Mouse (Mus musculus) limb, embryonic 13.5 days (tissue): Measurements from ENCODE around the gene Aldh3a1. TPM values are rescaled to one million over a fixed set of nuclear protein-coding genes. Genes with fewer than 3 reads are reported as not detected.
A peak's percentile ranks its signal among the peaks of the same experiment; 100 is the strongest.
"Not testable (repeated sequence)": the region's sequence is repeated elsewhere in the genome, so short reads cannot be mapped to it uniquely, and the experiment has no call there.

ENCODE experiments used
- ATAC-seq: fragments of 200-750 bp; cut with Nextera tagmentation; 2 replicates; pipeline ENCODE4 v1.8.0; 2017; ENCODE audit warnings: low read depth, moderate number of reproducible peaks, moderate TSS enrichment; ENCODE audit not compliant: low FRiP score
- H3K27ac ChIP-seq: fragments of 300-500 bp; sonication (generic); 2 replicates; pipeline ENCODE4 v1.5.1; 2015; ENCODE audit warnings: inconsistent platforms, mild to moderate bottlenecking, moderate library complexity
- H3K27me3 ChIP-seq: fragments of 300-500 bp; sonication (generic); 2 replicates; pipeline ENCODE4 v1.6.1; 2015; ENCODE audit warnings: mild to moderate bottlenecking, inconsistent platforms
- H3K36me3 ChIP-seq: fragments of 300-500 bp; sonication (generic); 2 replicates; pipeline ENCODE4 v1.6.1; 2015; ENCODE audit warnings: inconsistent platforms, mild to moderate bottlenecking, moderate library complexity
- H3K4me1 ChIP-seq: fragments of 300-500 bp; sonication (generic); 2 replicates; pipeline ENCODE4 v1.6.1; 2015; ENCODE audit warnings: inconsistent platforms
- H3K4me2 ChIP-seq: fragments of 300-500 bp; sonication (generic); replicated peaks from 2 replicates; pipeline ENCODE4 v1.6.1; 2015; ENCODE audit warnings: inconsistent platforms, mild to moderate bottlenecking, moderate library complexity
- H3K4me3 ChIP-seq: fragments of 300-500 bp; sonication (generic); 2 replicates; pipeline ENCODE4 v1.5.1; 2015; ENCODE audit warnings: moderate library complexity, mild to moderate bottlenecking, inconsistent platforms
- H3K9ac ChIP-seq: fragments of 300-500 bp; sonication (generic); 2 replicates; pipeline ENCODE4 v1.6.1; 2015; ENCODE audit warnings: mild to moderate bottlenecking, inconsistent platforms
- H3K9me3 ChIP-seq: fragments of 300-500 bp; sonication (generic); 2 replicates; pipeline ENCODE4 v1.6.1; 2016; ENCODE audit warnings: inconsistent platforms
- WGBS: fragments of 180-500 bp; shearing (Covaris S2); methylation state at CpG from one replicate; pipeline ENCODE4 v1.1.7; 2015; 5-methylcytosine and 5-hydroxymethylcytosine counted together
- polyA plus RNA-seq: library from polyadenylated mRNA; unstranded; fragments of >200 nt; fragmentation: Nextera tagmentation; extraction: Ambion mirVana; gene quantifications from 2 replicates; pipeline ENCODE4 v1.2.1, GENCODE M21; 2015

Aldh3a1 gene
- polyA plus RNA-seq, 1 experiment from 2014 or later, result 0.36 TPM

DNA sequence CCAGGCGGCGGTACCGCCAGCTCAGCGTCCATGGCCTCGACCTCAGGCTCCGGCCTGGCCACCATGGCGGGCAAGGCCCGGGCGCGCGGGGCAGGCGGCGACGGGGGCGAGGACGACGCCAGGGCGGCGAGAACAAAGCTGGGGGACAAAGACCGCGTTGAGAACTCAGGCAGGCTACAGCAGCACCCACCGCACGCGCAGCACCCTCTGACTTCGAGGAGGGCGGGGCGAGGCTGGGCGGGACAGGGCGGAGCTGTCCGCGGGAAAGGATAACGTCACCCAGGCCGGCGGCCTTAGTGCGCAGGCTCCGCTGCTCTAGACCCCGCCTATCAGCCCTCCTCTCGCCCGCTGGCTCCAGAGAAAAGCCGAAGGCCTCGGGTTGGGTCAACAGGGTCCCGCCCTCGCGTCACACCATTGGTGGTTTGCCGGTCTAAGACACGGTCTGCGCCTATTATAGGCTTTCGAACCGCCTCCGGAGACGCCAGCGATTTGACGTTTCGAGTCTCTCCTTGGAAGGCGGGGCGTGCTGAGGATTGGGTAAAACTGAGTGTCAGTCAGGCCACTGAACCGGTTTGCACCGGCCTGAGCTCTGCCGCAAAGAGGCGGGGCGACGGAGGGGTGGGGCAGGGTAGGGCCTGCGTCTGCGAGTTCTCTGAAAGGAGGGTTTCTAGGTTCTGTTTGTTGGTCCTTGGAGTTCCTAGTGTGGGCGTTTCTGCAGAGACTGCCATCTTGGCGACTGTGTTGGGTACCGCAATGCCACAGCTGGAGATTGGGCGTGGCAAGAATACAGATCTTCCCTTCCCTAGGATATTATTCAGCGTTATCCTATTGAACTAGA, 32.3 kb upstream of the Aldh3a1 start, which contains the start of gene Usp22:
Gene Usp22 (minus strand): TSS at position 235 of the 838 bp plus-strand sequence.
- Histone ChIP-seq H3K4me1 (peaks cover 41% of the 10 kb centered on the region), H3K4me3 (peak within 1 kb of the TSS; percentile 99), H3K9ac (peak within 1 kb of the TSS; percentile 96), H3K36me3 (peaks cover 5% of the 10 kb centered on the region; the same call in 1 of the 2 replicates), H3K4me2 (peak within 1 kb of the TSS; percentile 71), H3K27me3 (no peaks in the 10 kb centered on the region), H3K9me3 (no peaks in the 10 kb centered on the region), H3K27ac (peak within 1 kb of the TSS; percentile 95)
- WGBS, result under 1% methylated on average over 69 of the region's 69 CpGs
- ATAC-seq, result peak; percentile 98

DNA sequence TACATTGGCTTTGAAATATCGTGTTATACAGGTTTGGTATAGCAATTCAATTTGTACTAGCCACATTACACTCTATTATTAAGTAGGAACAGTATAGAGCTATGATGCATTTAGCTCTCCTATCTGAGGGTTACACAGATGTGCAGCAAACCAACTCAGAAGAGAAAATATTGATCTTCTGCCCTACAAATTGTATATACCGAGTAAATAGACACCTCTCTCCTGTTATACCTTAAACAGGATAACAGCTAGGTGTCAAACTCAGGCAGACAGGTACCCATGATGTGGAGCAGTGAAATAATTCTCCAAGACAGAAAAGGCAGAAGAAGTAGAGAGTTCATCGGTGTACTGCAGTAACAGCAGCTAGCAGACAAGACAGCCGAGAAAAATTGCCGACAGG, 31.6 kb upstream of the Aldh3a1 start:
- Histone ChIP-seq H3K4me1 (peaks cover 41% of the 10 kb centered on the region), H3K27ac (no peak overlapping the region), H3K4me2 (peak overlapping the region; percentile 55), H3K9me3 (no peaks in the 10 kb centered on the region), H3K4me3 (no peak overlapping the region), H3K36me3 (peaks cover 5% of the 10 kb centered on the region; the same call in 1 of the 2 replicates), H3K9ac (no peak overlapping the region), H3K27me3 (no peaks in the 10 kb centered on the region)
- WGBS, result 76% methylated on average over 5 of the region's 5 CpGs
- ATAC-seq, result no peak

DNA sequence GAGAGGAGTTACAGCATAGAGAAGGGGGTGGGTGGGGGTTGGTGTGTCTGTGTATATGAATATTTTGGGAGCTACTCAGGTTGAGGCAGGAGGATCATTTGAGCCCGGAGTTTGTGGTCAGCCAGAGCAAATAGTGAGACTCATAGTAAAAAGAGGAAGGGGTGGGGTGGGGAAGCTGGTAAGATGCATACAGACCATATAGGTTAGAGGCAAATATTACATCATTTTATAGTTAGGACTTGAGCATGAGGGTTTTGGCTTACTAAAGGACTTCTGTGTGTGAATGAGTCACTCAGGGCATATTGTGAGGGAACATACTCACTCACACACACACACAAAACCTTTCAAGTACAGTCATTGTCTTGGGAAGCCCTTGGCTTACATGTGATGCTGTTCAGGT, 31.0 kb upstream of the Aldh3a1 start:
- Histone ChIP-seq H3K4me3 (no peak overlapping the region), H3K4me1 (peaks cover 40% of the 10 kb centered on the region), H3K36me3 (peaks cover 5% of the 10 kb centered on the region; the same call in 1 of the 2 replicates), H3K9ac (no peak overlapping the region), H3K9me3 (no peaks in the 10 kb centered on the region), H3K27ac (no peak overlapping the region), H3K4me2 (no peak overlapping the region), H3K27me3 (no peaks in the 10 kb centered on the region)
- ATAC-seq, result no peak
- 82% methylated on average over 1 of the region's 1 CpGs for WGBS

DNA sequence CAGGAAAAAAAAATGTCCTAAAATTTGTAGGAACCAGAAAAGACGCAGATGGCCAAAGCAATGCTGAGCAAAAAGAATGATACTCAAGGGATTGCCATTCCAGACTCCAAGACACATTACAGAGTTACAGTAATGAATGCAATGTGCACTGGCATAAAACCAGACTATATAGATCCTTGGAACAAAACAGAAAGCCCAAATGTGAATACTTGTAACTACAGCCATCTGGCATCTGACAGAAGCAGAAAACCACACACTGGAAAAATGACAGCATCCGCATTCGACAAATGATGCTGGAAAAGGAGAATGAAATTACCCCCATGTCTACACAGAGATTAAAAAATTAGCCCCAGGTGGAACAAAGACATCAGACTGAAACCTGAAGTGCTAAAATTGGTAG, 27.0 kb upstream of the Aldh3a1 start:
- H3K27me3 ChIP-seq, result no peaks in the 10 kb centered on the region
- no peak overlapping the region for H3K9ac ChIP-seq
- ATAC-seq, result no peak
- peak overlapping the region; percentile 35; the same call in 1 of the 2 replicates for H3K27ac ChIP-seq
- H3K9me3 ChIP-seq, result 0 out of 2 replicates have a peak, but pooled peaks cover 7% of the 10 kb centered on the region
- H3K36me3 ChIP-seq, result no peaks in the 10 kb centered on the region
- WGBS, result 41% methylated on average over 3 of the region's 3 CpGs
- peaks cover 17% of the 10 kb centered on the region for H3K4me1 ChIP-seq
- peak overlapping the region; percentile 19; the same call in 1 of the 2 replicates for H3K4me2 ChIP-seq
- H3K4me3 ChIP-seq, result no peak overlapping the region

DNA sequence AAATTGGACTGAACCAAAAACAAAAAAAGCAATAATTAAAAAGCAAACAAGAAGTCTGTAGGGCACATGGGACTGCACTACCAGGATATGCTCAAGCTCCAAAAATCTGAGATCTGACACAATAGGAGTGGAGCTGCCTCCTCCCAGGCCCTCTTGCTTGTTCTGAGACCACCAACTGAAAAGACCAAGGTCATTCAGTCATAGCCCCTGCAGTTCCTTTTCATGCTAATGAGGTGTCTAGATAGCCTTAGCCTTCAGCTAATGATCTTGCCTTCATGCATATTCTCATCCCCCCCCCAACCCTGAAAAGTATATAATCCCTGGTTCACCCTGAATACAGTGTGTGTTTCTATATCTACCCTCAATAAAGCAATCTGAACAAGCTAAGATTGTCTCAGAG, 25.7 kb upstream of the Aldh3a1 start:
- Histone ChIP-seq H3K36me3 (no peaks in the 10 kb centered on the region), H3K27ac (no peak overlapping the region), H3K9me3 (peaks cover 12% of the 10 kb centered on the region; the same call in 1 of the 2 replicates), H3K4me3 (no peak overlapping the region), H3K9ac (no peak overlapping the region), H3K27me3 (no peaks in the 10 kb centered on the region), H3K4me2 (no peak overlapping the region), H3K4me1 (peaks cover 17% of the 10 kb centered on the region)
- no peak for ATAC-seq

DNA sequence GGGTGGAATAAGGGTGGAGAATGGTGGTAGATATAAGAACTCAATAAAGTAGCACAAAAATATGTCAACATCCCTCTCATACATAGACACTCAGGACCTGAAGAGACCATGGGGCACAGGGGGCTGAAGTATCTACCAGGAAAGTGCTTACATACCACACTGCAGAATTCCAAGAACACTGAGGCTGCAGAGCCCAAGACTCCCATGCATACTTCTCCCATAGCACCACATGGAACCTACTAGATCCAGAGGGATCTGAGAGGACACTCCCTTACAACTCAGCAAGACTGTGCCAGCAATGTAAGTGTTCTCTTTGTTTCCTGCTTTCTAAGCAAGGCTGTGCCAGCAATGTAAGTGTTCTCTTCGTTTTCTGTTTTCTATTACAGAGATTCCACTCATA, 23.5 kb upstream of the Aldh3a1 start:
- no peaks in the 10 kb centered on the region for H3K36me3 ChIP-seq
- H3K4me2 ChIP-seq, result no peak overlapping the region
- H3K9ac ChIP-seq, result no peak overlapping the region
- no peak overlapping the region for H3K4me3 ChIP-seq
- no peak overlapping the region for H3K27ac ChIP-seq
- H3K9me3 ChIP-seq, result peaks cover 12% of the 10 kb centered on the region; the same call in 1 of the 2 replicates
- H3K27me3 ChIP-seq, result no peaks in the 10 kb centered on the region
- H3K4me1 ChIP-seq, result peaks cover 17% of the 10 kb centered on the region
- no peak for ATAC-seq
- 58% methylated on average over 1 of the region's 1 CpGs for WGBS

DNA sequence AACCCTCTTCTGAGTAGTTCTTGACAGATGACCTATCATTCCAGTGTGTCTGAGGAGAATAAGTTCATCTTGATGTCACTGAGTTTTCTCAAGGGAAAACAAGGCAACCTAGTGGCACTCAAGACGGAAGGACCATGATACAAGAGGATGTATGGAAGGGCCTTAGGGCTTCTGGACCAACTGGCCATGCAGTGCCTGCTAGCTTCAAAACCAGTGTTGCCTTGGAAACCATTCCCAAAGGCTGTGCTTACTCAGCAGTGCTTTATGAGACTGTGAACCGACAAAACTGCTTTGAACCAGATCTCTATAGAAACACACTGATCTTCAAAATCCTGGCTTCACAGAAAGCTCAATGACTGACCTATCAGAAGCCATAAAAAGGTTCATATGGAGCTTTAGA, 16.6 kb upstream of the Aldh3a1 start:
- Histone ChIP-seq H3K4me3 (no peak overlapping the region), H3K4me2 (no peak overlapping the region), H3K9me3 (peaks cover 3% of the 10 kb centered on the region; the same call in 1 of the 2 replicates), H3K27me3 (peaks cover 8% of the 10 kb centered on the region; the same call in 1 of the 2 replicates), H3K4me1 (no peaks in the 10 kb centered on the region), H3K27ac (no peak overlapping the region), H3K9ac (no peak overlapping the region), H3K36me3 (no peaks in the 10 kb centered on the region)
- WGBS, result 65% methylated on average over 2 of the region's 2 CpGs
- no peak for ATAC-seq

DNA sequence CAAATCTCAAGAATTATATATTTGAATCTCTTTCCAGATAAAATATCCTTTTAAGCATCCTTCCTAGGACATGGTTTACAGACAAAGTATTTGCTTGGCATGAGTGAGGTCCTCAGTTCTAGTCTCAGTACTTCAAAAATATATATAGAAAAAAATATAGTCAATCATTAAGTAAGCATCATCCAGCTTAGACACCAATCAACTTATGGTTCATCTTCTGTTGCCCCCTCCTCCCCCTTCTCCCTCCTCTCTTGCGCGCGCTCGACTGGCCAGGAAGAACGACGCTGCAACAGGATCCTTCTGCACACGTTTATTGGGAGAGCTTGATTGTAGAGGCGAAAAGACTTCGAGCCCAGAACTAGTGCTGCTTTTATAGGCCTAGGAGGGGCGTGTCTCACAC, 15.2 kb upstream of the Aldh3a1 start:
- not testable (repeated sequence) for H3K9ac ChIP-seq, H3K36me3 ChIP-seq, H3K4me3 ChIP-seq, ATAC-seq, H3K27ac ChIP-seq, H3K4me1 ChIP-seq, H3K4me2 ChIP-seq, H3K9me3 ChIP-seq, H3K27me3 ChIP-seq
- WGBS, result 92% methylated on average over 8 of the region's 10 CpGs

DNA sequence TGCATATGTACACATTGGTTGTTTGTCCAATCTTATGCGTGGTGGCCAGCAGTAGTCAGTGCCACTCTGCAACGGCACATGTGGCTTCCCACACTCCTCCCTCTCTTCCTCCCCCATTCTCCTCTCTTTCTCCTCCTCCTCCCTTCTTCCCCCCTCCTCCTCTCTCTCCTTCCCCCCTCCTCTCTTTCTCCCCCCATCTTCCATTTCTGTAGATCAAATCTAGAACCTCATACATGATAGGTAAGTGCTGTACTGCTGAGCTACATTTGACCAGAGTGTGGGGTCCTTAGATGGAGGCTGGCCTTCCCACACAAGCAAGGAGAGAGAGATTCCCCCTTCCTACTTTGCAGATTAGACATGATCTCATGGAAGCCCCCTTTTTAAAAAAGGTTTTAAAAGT, 14.6 kb upstream of the Aldh3a1 start:
- H3K27me3 ChIP-seq, result peaks cover 8% of the 10 kb centered on the region; the same call in 1 of the 2 replicates
- H3K4me3 ChIP-seq, result no peak overlapping the region
- 100% methylated on average over 2 of the region's 2 CpGs for WGBS
- no peak overlapping the region for H3K27ac ChIP-seq
- 0 out of 2 replicates have a peak, but pooled peaks cover 4% of the 10 kb centered on the region for H3K4me1 ChIP-seq
- no peak for ATAC-seq
- H3K9ac ChIP-seq, result no peak overlapping the region
- no peaks in the 10 kb centered on the region for H3K36me3 ChIP-seq
- no peaks in the 10 kb centered on the region for H3K9me3 ChIP-seq
- H3K4me2 ChIP-seq, result no peak overlapping the region

DNA sequence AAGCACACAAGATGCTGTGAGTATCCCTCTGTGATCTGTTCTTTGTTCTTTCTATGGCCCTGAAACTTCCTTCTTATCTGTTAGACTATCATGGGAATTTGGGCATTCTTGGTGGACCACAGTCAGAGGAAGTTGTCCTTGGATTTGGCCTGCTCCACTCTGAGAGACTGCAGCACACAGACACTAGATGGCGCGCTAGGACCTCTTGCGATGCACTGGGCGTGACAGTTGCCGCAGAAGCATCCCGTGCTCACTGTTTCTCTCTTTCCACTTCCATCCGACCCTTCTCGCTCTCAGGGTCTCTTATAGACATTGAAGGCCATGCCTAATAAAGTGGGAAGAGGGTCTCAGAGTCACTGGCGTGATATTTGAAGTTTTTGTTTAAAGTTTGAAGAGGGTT, 13.9 kb upstream of the Aldh3a1 start:
- Histone ChIP-seq H3K9me3 (no peaks in the 10 kb centered on the region), H3K4me1 (0 out of 2 replicates have a peak, but pooled peaks cover 4% of the 10 kb centered on the region), H3K4me3 (no peak overlapping the region), H3K27me3 (peaks cover 8% of the 10 kb centered on the region; the same call in 1 of the 2 replicates), H3K4me2 (no peak overlapping the region), H3K9ac (no peak overlapping the region), H3K27ac (no peak overlapping the region), H3K36me3 (no peaks in the 10 kb centered on the region)
- no peak for ATAC-seq
- WGBS, result 13% methylated on average over 9 of the region's 9 CpGs

DNA sequence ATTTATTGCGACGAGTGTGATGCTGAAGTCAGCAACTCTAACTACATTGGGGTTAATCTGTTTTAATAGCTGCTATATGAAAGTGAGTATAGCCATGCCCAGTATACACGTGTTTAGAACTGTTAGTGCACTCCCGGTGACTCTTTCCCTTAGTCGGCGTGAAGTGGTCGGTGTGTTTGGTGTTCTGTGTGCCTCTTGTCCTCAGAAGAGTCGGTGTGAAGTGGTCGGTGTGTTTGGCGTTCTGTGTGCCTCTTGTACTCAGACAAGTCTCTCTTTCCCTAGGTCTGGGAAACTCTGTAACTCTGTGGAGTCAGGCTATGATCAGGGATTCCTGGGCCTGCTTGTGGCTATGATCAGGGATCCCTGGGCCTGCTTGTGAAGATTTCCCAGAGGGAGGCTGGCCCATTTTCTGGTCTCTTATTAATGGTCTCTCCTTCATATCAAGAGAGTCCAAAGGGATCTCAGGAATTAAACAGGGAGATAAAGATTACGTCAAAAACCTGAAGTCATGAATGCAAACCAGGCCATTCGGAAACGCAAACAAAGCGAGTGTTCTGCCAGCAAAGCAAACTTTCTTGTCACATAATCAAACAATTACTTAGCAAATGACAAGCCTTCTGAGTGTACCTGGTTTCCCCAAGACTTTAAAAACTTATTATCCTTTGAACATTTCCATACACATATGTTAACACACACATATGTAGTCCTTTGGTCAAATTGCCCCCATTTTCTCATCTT, 10.6 kb upstream of the Aldh3a1 start:
- ATAC-seq, result no peak
- no peak overlapping the region for H3K4me2 ChIP-seq
- H3K36me3 ChIP-seq, result no peaks in the 10 kb centered on the region
- H3K27me3 ChIP-seq, result peaks cover 8% of the 10 kb centered on the region; the same call in 1 of the 2 replicates
- H3K4me1 ChIP-seq, result peaks cover 22% of the 10 kb centered on the region
- WGBS, result 85% methylated on average over 14 of the region's 14 CpGs
- no peak overlapping the region for H3K4me3 ChIP-seq
- H3K27ac ChIP-seq, result no peak overlapping the region
- no peak overlapping the region for H3K9ac ChIP-seq
- no peaks in the 10 kb centered on the region for H3K9me3 ChIP-seq

DNA sequence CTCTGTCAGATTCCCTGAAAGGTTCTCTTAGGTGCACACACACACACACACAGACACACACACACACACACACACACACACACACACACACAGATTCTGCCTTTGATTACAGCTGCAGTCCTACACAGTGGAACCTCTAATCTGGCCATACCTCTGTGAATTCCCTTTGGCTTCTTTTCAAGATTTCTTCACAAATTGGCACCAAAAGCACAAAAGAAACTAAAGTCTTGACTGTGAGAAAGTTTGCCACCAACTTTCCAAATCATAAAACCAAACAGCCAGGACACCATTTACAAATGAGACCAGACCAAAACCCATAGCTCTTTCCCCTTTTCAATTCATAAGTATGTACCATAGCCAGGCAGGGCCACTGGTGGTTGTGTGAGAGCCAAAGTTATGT, 9.4 kb upstream of the Aldh3a1 start:
- Histone ChIP-seq H3K27me3 (peaks cover 8% of the 10 kb centered on the region; the same call in 1 of the 2 replicates), H3K9me3 (no peaks in the 10 kb centered on the region)
- no peak for ATAC-seq

More for the DNA sequence above, 9.4 kb upstream of the Aldh3a1 start:
- Histone ChIP-seq H3K4me2 (no peak overlapping the region), H3K27ac (no peak overlapping the region), H3K9ac (no peak overlapping the region), H3K4me1 (peaks cover 31% of the 10 kb centered on the region), H3K36me3 (no peaks in the 10 kb centered on the region), H3K4me3 (no peak overlapping the region)
